Mouse (Mus musculus) A20 (cell line): ENCODE measurements around the gene 1110017D15Rik.

Experiments
- DNase-seq: peaks from one replicate; pipeline ENCODE4 v3.0.0-alpha.2; 2011; ENCODE audit warnings: low read depth, low spot score

1110017D15Rik gene

DNA sequence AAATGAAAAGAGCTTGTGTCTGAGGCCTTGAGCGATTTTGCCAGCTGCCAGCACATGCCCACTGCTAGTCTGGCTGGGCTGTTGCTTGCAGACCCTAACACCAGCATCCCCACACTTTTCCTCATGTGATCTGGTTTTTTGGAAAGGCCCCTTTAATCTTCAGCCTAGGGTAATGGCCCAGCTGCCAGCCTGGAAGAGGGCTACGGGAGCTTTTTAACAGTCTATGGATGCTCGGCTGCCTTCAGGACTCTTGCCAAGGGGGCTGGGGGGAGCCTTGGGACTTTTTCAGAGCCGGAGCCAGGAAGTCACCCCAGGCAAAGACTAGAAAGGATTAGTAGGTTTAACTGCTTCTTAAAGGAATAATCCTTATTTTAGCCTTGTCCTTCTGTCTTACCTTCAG, 3.8 kb downstream of the 1110017D15Rik start:
- no peak for DNase-seq

DNA sequence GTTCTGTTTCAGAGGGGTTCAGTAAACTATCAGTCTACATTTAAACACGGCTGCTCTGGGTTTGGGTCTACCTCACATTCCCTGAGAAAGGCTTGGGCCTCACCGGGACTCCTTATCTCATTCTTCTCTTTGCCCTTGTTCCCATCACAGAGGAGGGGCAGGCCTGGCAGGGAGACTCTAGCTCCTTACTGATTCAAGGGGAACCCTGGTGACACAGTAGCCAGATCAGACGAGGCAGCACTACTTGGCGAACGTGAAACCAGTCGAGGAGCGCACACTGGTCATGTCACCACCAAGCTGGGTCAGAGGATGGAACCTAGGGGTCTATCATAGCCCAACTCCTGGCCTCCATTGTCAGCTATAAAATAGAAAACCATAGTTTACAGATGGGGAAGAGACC, 9.1 kb downstream of the 1110017D15Rik start:
- no peak for DNase-seq

DNA sequence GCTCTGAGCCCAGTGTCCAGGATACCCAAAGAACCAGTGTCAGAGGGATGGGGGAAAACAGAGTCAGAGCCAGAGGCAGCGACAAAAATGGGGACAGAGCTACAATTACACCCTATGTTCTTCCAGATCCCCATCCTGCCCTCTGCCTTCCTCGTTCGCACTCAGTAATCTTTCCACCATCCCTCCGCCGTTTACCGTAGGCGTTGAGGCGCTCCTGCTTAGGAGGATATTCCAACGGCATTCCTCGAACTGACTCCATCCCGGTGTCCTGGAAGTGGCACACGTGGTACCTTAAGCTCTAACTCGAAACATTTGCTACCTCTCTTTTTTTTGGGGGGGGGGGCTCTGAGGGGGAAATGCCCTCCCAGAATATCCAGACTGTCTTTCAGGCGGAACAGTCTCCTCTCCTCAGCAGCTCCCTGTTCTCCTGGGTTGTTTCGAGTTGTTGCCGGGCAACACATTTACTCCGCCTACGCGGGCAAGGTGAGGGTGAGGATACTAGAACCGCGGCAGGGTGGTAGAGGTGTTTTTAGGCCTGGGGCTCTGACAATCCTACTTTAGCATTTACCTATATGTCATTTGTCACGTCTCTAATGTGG, 9.7 kb downstream of the 1110017D15Rik start:
- no peak for DNase-seq

DNA sequence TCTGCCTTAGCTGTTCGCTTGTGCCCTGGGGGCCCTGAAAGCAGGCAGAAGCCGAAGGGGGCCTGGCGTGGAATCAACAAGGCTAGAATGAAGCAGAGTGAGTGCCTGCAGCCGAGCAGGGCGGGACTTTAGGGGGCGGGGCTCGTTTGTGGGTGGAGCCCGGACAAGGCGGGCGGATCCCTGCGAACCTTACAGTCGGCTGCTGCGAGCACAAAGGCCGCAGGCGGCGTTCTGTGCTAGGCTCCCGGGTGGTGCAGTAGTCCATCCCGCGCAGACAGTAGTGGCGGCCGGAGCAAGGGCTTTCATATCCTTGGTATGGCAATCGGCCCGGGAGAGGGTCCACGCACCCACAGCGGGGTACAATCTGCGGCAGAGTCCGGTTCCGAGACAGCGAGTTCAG, 10.2 kb downstream of the 1110017D15Rik start:
- peak; percentile 63 for DNase-seq

DNA sequence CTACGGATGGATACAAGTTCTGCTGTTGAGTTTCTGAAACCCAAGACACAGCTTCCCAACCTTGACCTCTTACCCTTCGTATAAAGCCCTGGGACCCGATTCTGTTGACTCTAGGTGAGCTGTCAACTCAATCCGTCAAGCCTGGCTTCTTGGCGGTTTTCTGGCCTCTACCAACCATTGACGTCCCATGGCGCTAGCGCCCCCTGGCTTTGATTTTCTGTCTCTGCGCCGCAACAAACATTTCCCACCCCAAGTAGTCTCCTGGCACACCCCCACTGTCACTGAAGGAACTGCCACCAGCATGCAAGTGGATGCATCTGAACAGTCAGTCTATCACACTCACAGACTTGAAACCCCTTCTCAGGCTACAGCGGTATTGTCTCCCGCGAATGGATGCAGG, 11.0 kb downstream of the 1110017D15Rik start:
- DNase-seq, result peak; percentile 71

DNA sequence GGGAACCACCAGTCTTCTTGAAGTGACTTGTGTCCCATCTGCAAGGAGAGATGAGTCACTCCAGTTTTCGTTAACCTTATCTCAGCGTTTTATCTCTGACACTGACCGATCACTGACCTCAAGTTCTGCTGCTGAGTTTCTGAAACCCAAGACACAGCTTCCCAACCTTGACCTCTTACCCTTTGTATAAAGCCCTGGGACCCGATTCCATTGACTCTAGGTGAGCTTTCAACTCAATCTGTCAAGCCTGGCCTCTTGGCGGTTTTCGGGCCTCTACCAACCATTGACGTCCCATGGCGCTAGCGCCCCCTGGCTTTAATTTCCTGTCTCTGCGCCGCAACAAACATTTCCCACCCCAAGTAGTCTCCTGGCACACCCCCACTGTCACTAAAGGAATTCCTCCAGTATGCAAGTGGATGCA, 12.0 kb downstream of the 1110017D15Rik start:
- DNase-seq, result peak; percentile 37

DNA sequence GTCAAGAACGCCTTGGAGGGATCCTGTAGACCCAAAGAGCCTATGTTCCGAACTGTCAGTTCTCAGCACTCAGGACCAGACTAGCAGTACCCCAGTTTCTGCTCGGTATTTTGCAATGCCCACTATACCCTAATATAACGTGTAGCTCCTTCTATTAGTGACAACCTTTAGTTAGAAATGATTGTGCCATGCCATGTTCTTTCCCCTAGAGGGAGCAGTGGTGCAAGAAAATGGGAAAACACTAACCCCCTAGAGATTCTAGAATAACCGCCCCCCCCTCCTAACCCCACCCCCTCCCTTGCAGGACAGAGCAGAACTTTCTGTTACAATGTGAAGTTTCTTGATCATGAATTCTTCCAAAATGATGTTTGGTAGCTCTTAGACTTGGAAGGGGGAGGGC, 12.8 kb downstream of the 1110017D15Rik start:
- peak; percentile 26 for DNase-seq

DNA sequence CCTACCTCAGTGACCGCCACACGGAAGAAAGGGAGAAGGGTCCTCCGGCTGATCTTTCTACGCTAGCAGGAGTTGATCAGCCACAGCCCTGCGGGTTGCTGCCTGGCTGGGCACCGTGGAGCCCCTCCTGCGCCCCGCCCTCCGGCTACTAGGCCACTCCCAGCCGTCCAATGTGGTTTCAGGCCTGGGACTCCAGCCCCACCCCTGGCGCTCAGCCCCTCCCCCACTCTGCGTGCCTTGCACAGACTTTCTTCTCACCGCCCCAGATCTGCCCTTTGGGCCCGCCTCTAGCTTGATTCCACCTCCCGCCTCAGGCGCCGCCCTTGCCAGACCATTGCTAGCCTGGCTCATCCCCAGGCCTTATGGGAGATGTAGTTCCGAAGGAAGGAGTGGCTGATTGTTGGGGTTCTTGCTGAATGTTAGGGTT, 14.1 kb downstream of the 1110017D15Rik start, which contains the start of gene AI464131:
AI464131 (minus strand) TSS at position 91 of the 427 bp plus-strand sequence.
- peak; percentile 97 for DNase-seq

DNA sequence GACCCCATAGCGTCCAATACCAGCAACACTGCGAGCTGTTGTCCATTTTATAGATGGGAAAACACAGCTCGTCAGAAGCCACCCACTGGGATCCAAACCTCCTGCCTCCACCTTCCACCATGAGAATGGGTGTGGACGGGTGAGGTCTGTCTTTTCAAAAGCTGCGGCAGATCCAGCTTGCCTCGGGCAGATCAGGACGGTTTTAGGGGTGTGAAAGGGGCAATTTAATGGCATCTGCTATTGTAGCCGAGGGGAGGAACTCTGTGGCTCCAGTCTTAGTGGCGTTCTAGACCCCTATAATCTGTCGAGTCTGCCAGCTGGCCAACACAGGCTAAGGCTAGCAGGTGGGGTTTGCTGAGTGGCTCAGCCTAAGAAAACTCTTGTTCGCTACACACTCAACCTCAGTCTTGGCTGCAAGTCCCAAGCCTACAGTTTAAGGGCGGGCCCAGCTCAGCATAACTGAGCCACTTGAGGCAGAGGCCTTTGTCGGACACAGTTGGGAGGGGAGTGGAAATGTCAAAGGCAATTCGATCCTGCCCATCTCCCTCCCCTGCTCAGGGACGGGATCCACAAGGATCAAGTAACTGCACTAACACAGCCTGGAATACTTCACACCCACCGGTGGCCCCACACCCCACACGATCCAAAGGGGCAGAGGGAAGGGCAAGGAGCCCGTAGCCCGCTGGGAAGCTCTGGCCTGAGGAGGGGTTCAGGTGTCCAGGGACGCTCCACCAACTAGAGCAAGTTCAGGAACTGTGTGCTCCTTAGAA, 14.8 kb downstream of the 1110017D15Rik start:
- DNase-seq, result no peak

DNA sequence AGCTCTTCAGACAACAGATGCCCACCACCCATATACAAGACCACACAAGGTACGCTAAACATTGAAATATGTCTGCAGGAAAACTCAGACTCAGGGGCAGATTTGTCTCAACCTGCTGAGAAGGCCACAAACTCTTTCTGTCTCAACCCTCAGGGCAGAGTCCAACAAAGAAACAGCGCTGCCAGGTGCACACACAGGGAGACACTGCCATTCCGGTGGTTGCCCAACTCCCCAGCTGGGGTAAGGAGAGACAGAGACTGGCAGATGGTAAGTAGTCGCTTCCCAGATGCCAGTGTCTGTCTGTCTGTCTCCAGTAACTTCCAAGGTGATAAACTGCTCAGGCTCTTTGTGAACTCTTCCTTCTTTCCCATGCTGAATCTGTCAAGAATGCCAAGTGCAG, 16.3 kb downstream of the 1110017D15Rik start:
- no peak for DNase-seq

DNA sequence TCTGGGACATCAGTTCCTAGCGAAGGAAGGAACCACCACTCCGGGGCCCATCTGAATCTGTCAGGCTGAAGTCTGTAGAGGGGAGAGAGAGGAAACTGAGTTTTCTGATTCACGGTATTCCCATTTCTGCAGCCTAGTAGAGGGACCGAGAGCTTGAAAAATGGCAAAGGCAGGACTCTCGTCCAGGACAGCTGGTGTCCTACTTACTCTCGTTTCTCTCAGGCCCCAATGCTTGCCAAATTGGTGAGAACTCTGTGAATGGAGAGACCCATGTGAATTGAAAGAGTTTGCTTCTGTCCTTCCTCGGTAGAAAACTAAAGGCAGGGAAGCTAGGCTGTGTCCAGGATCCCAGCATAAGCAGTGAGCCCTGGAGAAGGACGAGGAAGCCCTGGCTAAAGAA, 17.5 kb downstream of the 1110017D15Rik start:
- DNase-seq, result no peak

DNA sequence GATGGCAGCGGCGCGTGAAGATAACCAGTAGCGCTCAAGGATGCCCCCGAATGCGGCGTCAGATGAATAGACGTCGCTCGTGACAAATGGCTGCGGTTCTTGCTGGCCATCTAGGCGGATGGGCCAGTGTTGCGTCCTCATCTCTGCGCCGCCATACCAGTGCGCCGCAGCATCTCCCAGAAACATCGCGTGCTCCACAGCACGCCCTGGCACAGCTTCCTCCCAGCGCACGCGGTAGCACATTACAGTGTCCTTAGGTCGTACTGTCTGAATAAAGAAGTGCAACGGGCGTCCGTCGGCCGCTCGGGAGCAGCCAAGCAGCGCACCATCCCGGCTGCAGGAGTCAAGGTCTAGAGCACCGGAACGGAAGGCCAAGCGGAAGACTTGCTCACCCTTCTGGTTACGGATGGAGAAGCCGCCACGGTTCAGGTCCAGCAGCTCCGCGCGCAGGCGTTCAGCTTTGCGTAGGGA, 18.2 kb downstream of the 1110017D15Rik start:
- no peak for DNase-seq

DNA sequence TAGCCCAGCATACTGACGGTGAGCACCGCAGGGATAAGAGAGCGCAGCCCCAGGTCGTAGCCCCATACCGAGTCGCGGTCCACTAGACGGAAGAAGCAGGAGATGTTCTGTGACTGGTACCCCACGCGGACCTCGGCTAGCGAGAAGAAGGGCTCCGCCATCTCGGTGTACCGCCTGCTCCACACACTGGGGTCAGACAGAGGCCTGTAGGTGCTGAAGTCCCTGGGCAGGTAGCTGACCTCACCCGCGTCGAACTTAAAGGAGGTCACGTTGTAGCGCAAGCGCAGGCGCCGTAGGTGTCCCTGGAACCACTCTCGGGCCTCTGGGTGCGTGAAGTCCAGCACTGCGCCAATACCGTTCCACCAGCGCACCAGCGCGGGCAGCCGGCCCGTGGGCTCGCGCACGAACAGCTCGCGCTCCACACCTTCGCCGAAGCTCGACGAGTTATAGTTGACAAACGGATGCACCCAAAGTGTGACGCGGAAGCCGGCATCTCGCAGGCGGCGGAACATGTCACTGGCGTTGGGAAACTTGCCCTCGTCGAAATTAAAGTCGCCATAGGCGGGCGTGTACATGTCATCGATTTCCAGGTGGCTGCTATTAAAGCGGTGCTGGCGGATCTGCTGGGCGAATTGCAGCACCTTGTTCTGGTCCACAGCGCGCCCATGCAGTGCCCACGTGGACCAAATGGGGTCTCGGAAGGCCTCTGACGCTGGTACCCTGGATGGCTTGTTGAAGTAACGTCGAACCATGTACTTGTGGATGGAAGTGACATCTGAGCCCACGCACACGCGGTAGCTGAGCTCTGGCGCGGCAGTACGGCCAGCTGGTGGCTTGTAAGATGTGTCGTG, 18.9 kb downstream of the 1110017D15Rik start:
- no peak for DNase-seq

DNA sequence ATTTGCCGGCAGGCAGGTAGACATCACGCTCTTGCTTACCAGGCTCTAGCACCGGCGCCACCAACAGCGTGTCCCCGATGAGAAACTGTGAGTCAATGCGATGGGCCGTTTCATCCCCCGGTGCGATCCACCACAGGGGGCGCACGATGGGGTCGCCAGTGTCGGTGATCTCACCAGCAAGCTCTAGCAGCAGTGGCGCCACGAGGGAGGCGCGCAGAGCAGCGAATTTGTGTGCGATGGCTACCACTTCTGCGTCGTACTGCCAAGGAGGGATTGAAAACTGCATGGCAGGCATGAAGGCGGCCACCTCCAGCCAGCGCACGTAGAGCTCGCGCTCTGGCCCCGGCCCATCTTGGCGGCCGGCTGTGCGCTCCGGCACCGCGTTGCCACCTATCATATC, 19.6 kb downstream of the 1110017D15Rik start:
- DNase-seq, result no peak

DNA sequence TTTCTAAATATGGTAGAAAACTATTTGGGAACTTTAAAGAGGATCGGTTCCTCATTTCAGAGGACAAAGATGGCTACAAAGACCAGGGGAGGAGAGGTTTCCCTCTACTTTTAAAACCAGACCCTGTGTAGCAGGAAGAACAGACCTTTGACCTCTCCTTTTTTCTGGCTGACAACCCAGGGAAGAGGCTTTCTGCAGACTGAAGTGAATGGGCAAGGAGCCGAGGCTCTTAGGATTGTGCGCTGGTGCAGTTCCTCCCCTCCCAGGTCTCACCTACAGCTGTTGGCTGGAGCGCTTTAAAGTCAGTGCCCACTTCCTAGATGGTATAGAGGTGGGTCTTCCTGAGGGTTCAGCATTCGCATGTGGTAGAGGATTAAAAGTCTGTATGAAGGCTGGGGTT, 20.1 kb downstream of the 1110017D15Rik start:
- DNase-seq, result no peak

DNA sequence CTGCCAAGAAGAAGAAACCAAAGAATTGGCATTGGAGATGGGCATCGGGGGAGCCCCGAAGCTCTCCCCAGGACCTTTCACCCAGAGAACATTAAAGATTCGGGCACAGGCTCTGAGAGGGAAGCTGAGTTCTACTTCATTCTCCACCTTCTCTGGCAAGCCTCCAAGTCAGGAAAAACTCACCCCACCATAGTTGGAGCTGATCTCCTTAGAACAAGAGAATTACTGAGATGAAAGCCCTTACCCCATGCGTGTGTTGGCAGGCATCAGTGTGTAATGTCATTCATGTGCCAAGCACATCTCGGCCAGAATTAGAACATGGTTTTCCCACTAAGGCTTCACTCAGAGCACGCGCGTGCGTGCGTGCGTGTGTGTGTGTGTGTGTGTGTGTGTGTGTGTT, 21.3 kb downstream of the 1110017D15Rik start:
- DNase-seq, result no peak

DNA sequence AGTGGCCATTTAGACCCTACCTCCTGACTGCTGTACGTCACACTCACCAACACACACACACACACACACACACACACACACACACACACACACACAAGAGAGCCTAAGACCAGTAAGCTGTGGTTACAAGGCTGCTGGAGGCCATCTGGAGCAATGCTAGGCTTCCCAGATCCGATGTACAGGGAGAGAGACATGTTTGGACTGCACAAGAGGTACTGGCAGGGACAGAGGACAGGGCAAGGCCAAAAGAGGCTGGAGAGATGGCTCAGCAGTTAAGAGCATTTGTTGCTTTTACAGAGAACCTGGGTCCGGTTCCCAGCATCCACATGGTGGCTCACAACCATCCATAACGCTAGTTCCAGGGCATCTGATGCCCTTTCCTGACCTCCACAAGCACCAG, 22.1 kb downstream of the 1110017D15Rik start:
- DNase-seq, result no peak

DNA sequence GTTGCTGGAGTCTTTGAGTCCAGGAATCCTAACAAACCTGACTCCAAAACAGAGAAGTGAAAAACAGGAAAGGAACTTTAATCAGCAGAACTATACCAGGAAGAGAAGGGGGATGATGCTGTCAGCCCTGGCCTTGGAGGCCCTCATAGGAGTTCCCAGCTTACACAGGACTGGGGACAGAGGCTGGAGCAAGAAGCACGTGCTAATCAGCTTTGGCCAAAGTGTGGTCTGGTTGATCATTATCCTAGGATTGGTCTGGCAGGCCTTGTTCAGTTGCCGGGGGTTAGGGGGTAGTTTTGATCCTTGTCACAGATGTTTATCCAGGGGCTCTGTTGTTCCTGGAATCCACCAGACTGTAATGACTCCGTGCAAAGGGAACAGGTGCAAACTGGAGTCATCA, 22.8 kb downstream of the 1110017D15Rik start:
- no peak for DNase-seq

DNA sequence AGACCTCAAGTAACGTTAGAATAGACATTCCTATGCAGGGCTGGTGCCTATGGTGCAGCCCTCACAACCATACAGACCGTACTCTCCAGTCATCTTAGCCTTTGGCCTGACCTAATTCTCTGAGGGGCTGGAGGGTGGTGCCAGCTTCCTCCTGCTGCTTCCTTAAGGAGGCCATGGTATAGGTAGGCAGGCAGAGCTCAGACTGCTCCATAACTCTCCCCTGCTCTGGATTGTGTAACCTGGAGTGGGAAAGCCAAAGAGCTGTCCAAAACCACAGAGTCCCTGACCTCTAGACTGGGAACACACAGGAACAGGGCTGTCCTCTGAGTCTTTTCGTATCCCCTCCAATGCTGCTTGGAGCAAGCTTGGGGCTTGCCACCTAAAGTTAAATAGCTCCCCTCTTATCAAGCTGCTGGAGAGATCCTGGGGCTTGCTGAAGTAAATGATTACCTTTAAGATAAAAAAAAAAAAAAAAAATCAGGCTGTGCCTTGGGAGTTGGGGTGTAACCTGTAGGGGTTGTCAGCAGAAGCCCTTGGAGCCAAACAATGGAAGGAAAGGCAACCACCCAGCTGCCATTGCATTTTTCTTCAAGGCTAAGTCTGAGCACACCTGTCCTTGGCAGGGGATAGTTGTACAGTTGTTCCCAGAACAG, 23.5 kb downstream of the 1110017D15Rik start:
- DNase-seq, result no peak

DNA sequence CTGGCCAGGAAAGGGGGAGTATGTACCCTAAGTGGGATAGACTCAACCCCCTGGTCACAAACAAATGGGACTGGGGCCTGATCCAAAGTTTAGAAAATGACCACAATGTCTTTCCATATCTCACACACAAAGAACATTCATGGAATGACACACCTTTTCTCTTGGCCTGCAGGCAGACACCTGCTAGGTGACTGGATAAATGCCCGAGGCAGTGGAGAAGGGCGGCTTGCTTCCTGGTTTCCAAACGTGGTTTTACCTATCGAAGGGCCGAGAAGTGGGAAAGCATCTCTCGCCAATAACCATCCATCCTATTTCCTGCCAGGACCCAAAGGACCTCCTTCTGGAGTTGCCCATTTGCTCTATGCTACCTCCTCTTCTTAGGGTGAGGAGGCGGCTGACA, 24.2 kb downstream of the 1110017D15Rik start:
- DNase-seq, result no peak

DNA sequence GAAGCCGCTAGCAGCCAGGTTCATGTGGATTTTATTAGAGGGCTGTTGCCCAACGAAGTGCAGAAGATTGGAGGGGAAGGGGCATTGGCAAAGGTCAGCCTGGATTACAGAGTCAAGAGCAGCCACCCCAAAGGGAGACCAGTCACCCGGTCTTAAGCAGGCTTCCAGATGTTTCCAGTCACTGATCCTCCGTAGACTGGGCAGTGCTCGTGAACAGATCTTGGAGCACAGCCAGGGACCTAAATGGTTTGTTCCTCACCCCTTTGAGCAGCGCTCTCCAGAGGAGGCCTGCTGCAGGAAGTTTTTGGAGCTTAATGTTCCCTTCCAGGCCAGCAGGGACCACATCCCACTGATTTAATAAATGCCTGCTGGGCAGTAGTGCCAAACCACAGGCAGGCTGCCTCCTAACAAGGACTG, 35.5 kb downstream of the 1110017D15Rik start:
- DNase-seq, result no peak

DNA sequence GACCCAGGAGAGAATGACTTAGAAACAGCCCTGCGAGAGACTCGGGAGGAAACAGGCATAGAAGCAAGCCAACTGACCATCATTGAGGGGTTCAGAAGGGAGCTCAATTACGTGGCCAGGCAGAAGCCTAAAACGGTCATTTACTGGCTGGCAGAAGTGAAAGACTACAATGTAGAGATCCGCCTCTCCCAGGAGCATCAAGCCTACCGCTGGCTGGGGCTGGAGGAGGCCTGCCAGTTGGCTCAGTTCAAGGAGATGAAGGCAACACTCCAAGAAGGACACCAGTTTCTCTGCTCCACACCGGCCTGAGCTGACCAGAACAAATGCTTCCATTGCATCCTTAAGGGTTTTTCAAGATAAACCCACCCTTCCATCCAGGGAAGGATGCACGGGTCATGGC, 36.9 kb downstream of the 1110017D15Rik start:
- DNase-seq, result no peak
